18 mouse cellular contexts compared by ENCODE assay signal in the genomic region with DNA sequence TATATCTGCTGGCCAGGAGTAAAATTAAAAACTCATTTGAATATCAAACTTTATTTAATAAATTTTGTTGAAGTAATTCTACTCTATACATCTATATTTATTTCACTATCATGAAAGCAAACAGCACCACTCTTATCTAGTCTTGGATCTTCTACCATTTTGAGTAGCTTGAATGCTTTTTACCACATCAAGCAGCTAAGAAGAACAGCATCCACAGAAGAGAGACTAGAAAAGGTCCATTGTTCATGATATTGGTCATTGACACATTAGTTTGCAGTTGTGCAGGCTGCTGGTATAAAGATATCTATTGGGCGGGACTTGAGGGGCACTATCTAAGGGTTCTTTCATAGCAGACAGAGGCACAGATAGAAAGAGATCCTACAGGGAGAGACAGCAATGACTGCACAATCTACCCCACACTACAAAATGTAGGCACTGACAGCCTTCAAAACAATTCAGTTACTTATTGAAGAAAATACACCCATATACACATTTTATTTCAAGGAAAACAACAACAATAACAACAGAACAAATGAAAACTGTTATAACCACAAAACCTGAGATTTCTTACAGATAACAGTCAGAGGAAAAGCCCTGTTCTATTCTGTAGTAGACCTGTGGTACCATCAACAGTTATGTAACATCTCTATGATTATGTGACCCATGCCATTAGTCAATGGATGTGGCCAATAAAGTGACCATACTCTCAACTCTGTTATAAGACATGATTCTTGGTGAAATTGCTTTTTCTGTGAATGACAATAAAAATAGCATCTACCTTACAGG.
A peak's percentile ranks its signal among the peaks of the same experiment; 100 is the strongest.
DNase-seq lines count a peak whose midpoint lies in the region; ATAC-seq lines count a peak whose summit lies in the region.
"Had no signal": no experiment of that assay in that cellular context is flagged by ENCODE, and none has a peak within 500 bp of the region (broad histone marks: within the 10 kb centered on the region; RNA-seq: fewer than 3 reads in every experiment).

No protein-coding gene starts in this region.

- DNase-seq in CD4-positive helper T cell, adult 2 months (ENCODE audit: low read depth, low spot score): peak; percentile 51
- DNase-seq in induced T-regulatory cell, adult 2 months (ENCODE audit: low read depth): peak; percentile 68
- peak; percentile 46 for DNase-seq in naive thymus-derived CD4-positive, alpha-beta T cell, adult 2 months (ENCODE audit: low read depth)
- DNase-seq in left cerebral cortex, adult 11 months (ENCODE audit: low spot score): no peak
- no peak for DNase-seq in cerebellum, postnatal 25 days
- no peak for DNase-seq in ovary, adult 18-20 months (ENCODE audit: low spot score)
- DNase-seq: adrenal gland, adult 8-10 months; adrenal gland, postnatal 14 days; adrenal gland, postnatal 36 days; B cell, adult 2 months; cerebellum, adult 11-12 months; cerebellum, adult 2 months; cerebellum, adult 9-11 months; cerebellum, postnatal 14 days; forebrain, postnatal 0 days had no signal

- ATAC-seq in CD4-positive, CD25-positive, alpha-beta regulatory T cell, adult 4 months: peak; percentile 78
- ATAC-seq: forebrain, embryonic 13.5 days; forebrain, embryonic 15.5 days; forebrain, postnatal 0 days had no signal

Comparison
In these comparisons a context has a peak if more than half of its experiments do, and no peak if none do; other contexts are left out.
1. DNase-seq: peak in CD4-positive helper T cell, adult 2 months (single experiment), induced T-regulatory cell, adult 2 months (single experiment) and naive thymus-derived CD4-positive, alpha-beta T cell, adult 2 months (single experiment); none in left cerebral cortex, adult 11 months (single experiment), cerebellum, postnatal 25 days (0 of 2) and ovary, adult 18-20 months (single experiment).